Mouse (Mus musculus): ENCODE results near the gene Gpc3.
"Not testable (repeated sequence)": the region's sequence is repeated elsewhere in the genome, so short reads cannot be mapped to it uniquely, and the experiment has no call there.

Gpc3 gene

DNA sequence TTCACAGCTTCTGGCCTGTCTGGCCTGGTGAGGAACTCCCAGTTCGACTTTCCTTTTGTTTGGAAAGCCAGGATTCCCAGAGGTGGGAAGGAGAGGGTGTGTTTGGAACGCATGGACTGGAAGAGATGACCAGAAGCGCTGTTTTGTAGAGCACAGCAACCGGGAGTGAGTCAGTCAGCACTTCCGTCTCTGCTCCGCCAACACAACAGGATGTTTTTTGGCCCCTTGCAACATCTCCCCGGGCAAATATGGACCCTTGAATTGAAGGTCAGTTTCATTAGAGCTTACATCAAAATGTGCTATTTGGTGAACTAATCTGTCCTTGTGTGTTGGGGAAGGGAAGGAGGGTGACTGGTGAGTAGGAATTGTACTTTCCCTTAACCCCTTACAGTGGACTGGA, 340.7 kb downstream of the Gpc3 start:
- no peak for DNase-seq

DNA sequence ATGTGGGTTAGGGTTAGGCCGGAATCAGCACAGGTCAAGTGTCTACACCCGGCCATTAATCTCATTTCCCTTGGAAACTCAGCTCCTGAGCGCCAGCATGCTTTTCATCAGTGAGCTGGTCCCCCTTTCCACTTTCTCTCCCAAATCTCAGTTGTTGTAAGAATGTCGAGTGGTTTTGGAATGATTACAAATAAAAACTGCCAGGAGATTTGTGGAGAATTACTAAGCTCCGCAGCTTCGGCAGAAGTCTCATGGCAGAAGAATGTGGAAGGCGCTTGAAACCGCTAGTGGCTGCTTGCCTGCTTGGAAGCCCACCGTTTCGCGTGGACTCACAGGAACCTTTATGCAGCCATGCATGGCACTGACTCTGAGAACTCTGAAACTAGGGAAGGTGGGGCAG, 351.8 kb downstream of the Gpc3 start:
- no peak for DNase-seq

GRCm38 (mm10) chrX:52261546-52261945, 352.2 kb downstream of the Gpc3 start:
- DNase-seq = no peak

GRCm38 (mm10) chrX:52259771-52260170, 354.0 kb downstream of the Gpc3 start:
- not testable (repeated sequence) for DNase-seq

DNA sequence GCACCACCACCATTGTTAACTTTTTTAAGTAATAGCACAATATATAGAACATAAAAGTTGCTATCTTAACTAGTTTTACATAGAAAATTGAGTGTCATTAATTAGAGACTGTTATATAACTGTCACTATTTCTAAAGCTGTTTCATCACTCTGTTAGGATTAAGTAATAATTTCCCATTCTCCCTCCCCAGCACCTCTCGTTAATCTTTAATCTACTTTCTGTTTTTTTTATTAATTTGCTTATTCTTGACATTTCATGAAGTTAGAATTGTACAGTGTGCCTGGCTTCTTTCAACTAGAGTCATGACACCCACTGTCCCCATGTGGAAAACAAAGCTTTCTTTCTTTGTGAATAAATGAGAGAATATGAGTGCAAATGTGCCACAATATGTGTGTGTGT, 359.2 kb downstream of the Gpc3 start:
- no peak for DNase-seq

- no peak for DNase-seq
These were observed 368.0 kb downstream of the Gpc3 start for GRCm38 (mm10) chrX:52245694-52246297.

DNA sequence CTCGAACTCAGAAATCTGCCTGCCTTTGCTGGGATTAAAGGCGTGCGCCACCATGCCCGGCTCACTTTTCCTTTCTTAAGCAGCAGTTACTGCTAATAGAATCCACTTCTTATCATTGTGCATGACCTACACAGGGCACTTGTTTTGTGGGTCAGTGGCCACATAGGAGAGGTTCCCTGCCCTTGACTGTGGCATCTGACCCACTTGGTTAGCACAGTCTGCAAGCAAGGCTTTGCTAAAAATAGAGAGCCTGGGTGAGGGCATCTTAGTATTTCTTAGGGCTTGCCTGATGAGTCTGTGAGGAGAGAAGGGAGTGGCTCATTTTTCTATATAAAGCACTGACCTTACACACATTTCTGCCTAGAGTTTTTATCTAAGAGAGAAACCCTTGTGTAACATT, 376.3 kb downstream of the Gpc3 start:
- DNase-seq = no peak

- no peak for DNase-seq
These were observed 381.8 kb downstream of the Gpc3 start for GRCm38 (mm10) chrX:52231984-52232383.

DNA sequence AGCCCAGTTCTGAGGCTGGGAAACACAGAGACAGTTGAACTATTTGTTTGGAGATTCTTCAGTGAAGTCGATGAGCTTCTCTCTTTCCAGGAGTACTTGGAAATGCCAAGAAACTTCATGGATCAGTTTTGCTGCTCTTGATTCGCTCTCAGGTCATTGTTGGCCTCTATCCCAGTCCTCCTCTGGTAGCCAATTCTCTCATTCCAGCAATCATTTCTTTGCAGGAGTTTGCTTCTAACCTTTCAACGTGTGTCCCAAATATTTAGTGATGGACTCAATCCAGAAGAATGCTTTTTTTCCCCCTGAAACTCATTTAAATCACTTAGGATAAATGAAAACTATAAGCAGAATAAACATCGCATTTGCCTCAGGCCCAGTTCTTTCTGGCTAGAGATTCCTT, 383.0 kb downstream of the Gpc3 start:
- no peak for DNase-seq

Measured in retina, postnatal 1 day (tissue).